ENCODE assay signal across 21 mouse cellular contexts in genomic region chr6:34726104-34726503, GRCm38 (mm10). TPM values are rescaled to one million over a fixed set of nuclear protein-coding genes. Genes with fewer than 3 reads are reported as not detected.
DNase-seq lines count a peak whose midpoint lies in the region; ATAC-seq and TF ChIP-seq lines count a peak whose summit lies in the region.
"Had no signal": no experiment of that assay in that cellular context is flagged by ENCODE, and none has a peak within 500 bp of the region (broad histone marks: within the 10 kb centered on the region; RNA-seq: fewer than 3 reads in every experiment).

No protein-coding gene starts in this region.

- peak; percentile 46 for ATAC-seq in liver, embryonic 12.5 days
- ATAC-seq in liver, embryonic 15.5 days (ENCODE audit: insufficient read depth): no peak
- ATAC-seq in stomach, postnatal 0 days (ENCODE audit: low FRiP score, low TSS enrichment): peak; percentile 40; the same call in 1 of the 2 replicates
- ATAC-seq: CD4-positive, CD25-positive, alpha-beta regulatory T cell, adult 4 months had no signal

- H3K27ac ChIP-seq in heart, adult 2 months: no peak overlapping the region
- H3K27ac ChIP-seq in liver, embryonic 12.5 days: no peak overlapping the region
- H3K27ac ChIP-seq in liver, embryonic 15.5 days (replicated peaks): 0 out of 2 replicates have a peak overlapping the region, but pooled peaks have one; percentile 24
- H3K27ac ChIP-seq in stomach, postnatal 0 days (replicated peaks): no peak overlapping the region
- H3K27ac ChIP-seq: embryonic facial prominence, embryonic 12.5 days; embryonic facial prominence, embryonic 15.5 days; forebrain, embryonic 12.5 days; hindbrain, embryonic 12.5 days; hindbrain, embryonic 15.5 days had no signal

- no peak for TF ChIP-seq CTCF in heart, adult 2 months (IDR thresholded peaks at IDR 0.05)
- TF ChIP-seq CTCF in stomach, postnatal 0 days (IDR thresholded peaks at IDR 0.05; ENCODE audit: low read depth): no peak

- no peak overlapping the region for H3K4me2 ChIP-seq in liver, embryonic 12.5 days
- no peak overlapping the region for H3K4me2 ChIP-seq in liver, embryonic 15.5 days
- no peak overlapping the region for H3K4me2 ChIP-seq in stomach, postnatal 0 days (replicated peaks; ENCODE audit: low read depth)
- H3K4me2 ChIP-seq: embryonic facial prominence, embryonic 12.5 days; embryonic facial prominence, embryonic 15.5 days; forebrain, embryonic 12.5 days; heart, embryonic 11.5 days; hindbrain, embryonic 12.5 days; hindbrain, embryonic 15.5 days had no signal

- H3K4me3 ChIP-seq in heart, adult 2 months: no peak overlapping the region
- H3K4me3 ChIP-seq in liver, embryonic 12.5 days: no peak overlapping the region
- H3K4me3 ChIP-seq in liver, embryonic 15.5 days (replicated peaks): no peak overlapping the region
- H3K4me3 ChIP-seq in stomach, postnatal 0 days (ENCODE audit: low read depth, low read length): no peak overlapping the region
- H3K4me3 ChIP-seq: embryonic facial prominence, embryonic 12.5 days; embryonic facial prominence, embryonic 15.5 days; forebrain, embryonic 12.5 days; hindbrain, embryonic 12.5 days; hindbrain, embryonic 15.5 days had no signal

- H3K36me3 ChIP-seq in heart, adult 2 months (ENCODE audit: control insufficient read depth, insufficient read depth, low read length): peaks cover 2% of the 10 kb centered on the region; the same call in 1 of the 2 replicates
- H3K36me3 ChIP-seq in liver, embryonic 12.5 days: peaks cover 2% of the 10 kb centered on the region; the same call in 1 of the 2 replicates
- H3K36me3 ChIP-seq in liver, embryonic 15.5 days (replicated peaks): no peaks in the 10 kb centered on the region
- no peaks in the 10 kb centered on the region for H3K36me3 ChIP-seq in stomach, postnatal 0 days (ENCODE audit: control insufficient read depth, insufficient read depth, low read length)
- H3K36me3 ChIP-seq: embryonic facial prominence, embryonic 12.5 days; embryonic facial prominence, embryonic 15.5 days; forebrain, embryonic 12.5 days; hindbrain, embryonic 12.5 days; hindbrain, embryonic 15.5 days had no signal

- no peaks in the 10 kb centered on the region for H3K9me3 ChIP-seq in liver, embryonic 12.5 days (replicated peaks)
- H3K9me3 ChIP-seq in liver, embryonic 15.5 days (replicated peaks): no peaks in the 10 kb centered on the region
- H3K9me3 ChIP-seq in stomach, postnatal 0 days (ENCODE audit: control insufficient read depth, low read length): no peaks in the 10 kb centered on the region
- H3K9me3 ChIP-seq: embryonic facial prominence, embryonic 12.5 days; embryonic facial prominence, embryonic 15.5 days; forebrain, embryonic 12.5 days; hindbrain, embryonic 15.5 days had no signal

- 78% methylated on average over 1 of the region's 1 CpGs for WGBS in heart, adult 2 months
- WGBS in liver, embryonic 12.5 days (ENCODE audit: insufficient replicate concordance): 46% methylated on average over 1 of the region's 1 CpGs
- 41% methylated on average over 1 of the region's 1 CpGs for WGBS in liver, embryonic 15.5 days (ENCODE audit: insufficient replicate concordance)
- 26% methylated on average over 1 of the region's 1 CpGs for WGBS in stomach, postnatal 0 days

- intact Hi-C loops in heart, adult 2 months (cut with DNase I): no loop called here

- H3K9ac ChIP-seq in heart, adult 2 months (ENCODE audit: low read depth, low read length): no peak overlapping the region
- no peak overlapping the region for H3K9ac ChIP-seq in liver, embryonic 12.5 days
- H3K9ac ChIP-seq in liver, embryonic 15.5 days: no peak overlapping the region
- no peak overlapping the region for H3K9ac ChIP-seq in stomach, postnatal 0 days (ENCODE audit: low read length)
- H3K9ac ChIP-seq: embryonic facial prominence, embryonic 12.5 days; embryonic facial prominence, embryonic 15.5 days; forebrain, embryonic 12.5 days; hindbrain, embryonic 12.5 days; hindbrain, embryonic 15.5 days had no signal

- TF ChIP-seq POLR2A in heart, adult 2 months (IDR thresholded peaks at IDR 0.05; ENCODE audit: insufficient read depth, low read depth, low read length): no peak

- DNase-seq in heart, adult 11 months: peak; percentile 36
- DNase-seq in heart, adult 2 months: no peak
- DNase-seq in stomach, postnatal 0 days (ENCODE audit: low spot score): no peak
- DNase-seq in lung, adult 18-20 months: no peak
- DNase-seq in kidney, postnatal 4 days: no peak
- DNase-seq: adrenal gland, postnatal 10 days; cerebellum, adult 11 months; cerebellum, adult 2 months; cerebellum, adult 9-11 months; cerebellum, postnatal 25 days; gastrocnemius, postnatal 25 days had no signal

- no peaks in the 10 kb centered on the region for H3K79me2 ChIP-seq in heart, adult 2 months (replicated peaks; ENCODE audit: control insufficient read depth, insufficient read depth, low read length)

- peaks cover 17% of the 10 kb centered on the region for H3K4me1 ChIP-seq in heart, adult 2 months (ENCODE audit: control insufficient read depth, insufficient read depth, low read length)
- peaks cover 19% of the 10 kb centered on the region; the same call in 1 of the 2 replicates for H3K4me1 ChIP-seq in liver, embryonic 12.5 days
- H3K4me1 ChIP-seq in liver, embryonic 15.5 days (replicated peaks): 0 out of 2 replicates have a peak, but pooled peaks cover 21% of the 10 kb centered on the region
- 0 out of 2 replicates have a peak, but pooled peaks cover 2% of the 10 kb centered on the region for H3K4me1 ChIP-seq in stomach, postnatal 0 days (replicated peaks; ENCODE audit: control insufficient read depth, insufficient read depth)

- no peaks in the 10 kb centered on the region for H3K27me3 ChIP-seq in heart, adult 2 months (ENCODE audit: control insufficient read depth, insufficient read depth, low read length)
- no peaks in the 10 kb centered on the region for H3K27me3 ChIP-seq in liver, embryonic 12.5 days (replicated peaks)
- H3K27me3 ChIP-seq in liver, embryonic 15.5 days: no peaks in the 10 kb centered on the region
- H3K27me3 ChIP-seq in stomach, postnatal 0 days (ENCODE audit: control insufficient read depth, insufficient read depth, low read length): no peaks in the 10 kb centered on the region
- H3K27me3 ChIP-seq: embryonic facial prominence, embryonic 12.5 days; embryonic facial prominence, embryonic 15.5 days; forebrain, embryonic 12.5 days; hindbrain, embryonic 12.5 days; hindbrain, embryonic 15.5 days had no signal

- TF ChIP-seq EP300 in heart, adult 2 months (IDR thresholded peaks at IDR 0.05; ENCODE audit: insufficient read depth, low read depth, low read length): no peak
- no peak for TF ChIP-seq EP300 in stomach, postnatal 0 days (optimal IDR thresholded peaks at IDR 0.05)

RNA-seq across cellular contexts. Expression of gene Agbl3, which starts 54.1 kb away (rescaled TPM):
- total RNA-seq in heart, adult 2 months (2021): 1 to 10 TPM; 2.5 to 3.7 TPM
- polyA plus RNA-seq in heart, adult 2 months (2012; rRNA removed): 2.6 and 3.4 TPM in 2 replicates
- polyA plus RNA-seq in liver, embryonic 12.5 days (2016; fragmentation: Nextera tagmentation; extraction: Ambion mirVana): 4.5 and 6.0 TPM in 2 replicates
- polyA plus RNA-seq in liver, embryonic 15.5 days (2015; fragmentation: Nextera tagmentation; extraction: Ambion mirVana): 2.4 and 3.2 TPM in 2 replicates
- 6.0 and 6.5 TPM in 2 replicates for polyA plus RNA-seq in stomach, postnatal 0 days (2015; fragmentation: Nextera tagmentation; extraction: Ambion mirVana)
- total RNA-seq: MEL had no signal
